Mouse (Mus musculus): ENCODE measurements at regions not wholly inside any gene's neighbourhood (a gene's known extent, or its start where the extent isn't known, plus 50 kb on each side); places are given as distances from the start of the nearest gene placed in this dataset.

DNA sequence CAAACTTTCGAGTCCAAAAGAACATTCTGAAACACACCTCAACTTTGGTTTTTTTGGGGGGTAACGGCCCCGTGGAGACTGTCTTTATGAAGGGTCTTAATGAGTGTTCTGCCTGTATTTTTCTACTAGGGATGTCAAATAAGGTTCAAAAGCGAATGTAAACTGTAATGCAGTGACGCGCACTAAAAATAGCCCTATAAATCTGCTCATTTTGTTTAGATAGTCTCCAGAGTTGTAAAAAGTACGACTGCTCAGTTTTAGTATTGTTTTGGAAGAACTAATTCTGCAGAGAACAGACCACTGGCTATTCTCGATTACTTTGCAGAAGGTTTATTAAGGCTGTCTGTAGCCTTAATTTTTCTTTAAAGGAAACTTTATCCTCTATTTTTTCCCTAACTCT is 68.6 kb upstream of the BC052040 start:
- TF ChIP-seq POLR2A (IDR thresholded peaks at IDR 0.05; ENCODE audit: borderline replicate concordance, low read depth, low read length) (no peak), CTCF (IDR thresholded peaks at IDR 0.05; ENCODE audit: low read depth, low read length) (no peak)
